Mouse (Mus musculus): Measurements from ENCODE around the gene Ccdc85c.

DNA sequence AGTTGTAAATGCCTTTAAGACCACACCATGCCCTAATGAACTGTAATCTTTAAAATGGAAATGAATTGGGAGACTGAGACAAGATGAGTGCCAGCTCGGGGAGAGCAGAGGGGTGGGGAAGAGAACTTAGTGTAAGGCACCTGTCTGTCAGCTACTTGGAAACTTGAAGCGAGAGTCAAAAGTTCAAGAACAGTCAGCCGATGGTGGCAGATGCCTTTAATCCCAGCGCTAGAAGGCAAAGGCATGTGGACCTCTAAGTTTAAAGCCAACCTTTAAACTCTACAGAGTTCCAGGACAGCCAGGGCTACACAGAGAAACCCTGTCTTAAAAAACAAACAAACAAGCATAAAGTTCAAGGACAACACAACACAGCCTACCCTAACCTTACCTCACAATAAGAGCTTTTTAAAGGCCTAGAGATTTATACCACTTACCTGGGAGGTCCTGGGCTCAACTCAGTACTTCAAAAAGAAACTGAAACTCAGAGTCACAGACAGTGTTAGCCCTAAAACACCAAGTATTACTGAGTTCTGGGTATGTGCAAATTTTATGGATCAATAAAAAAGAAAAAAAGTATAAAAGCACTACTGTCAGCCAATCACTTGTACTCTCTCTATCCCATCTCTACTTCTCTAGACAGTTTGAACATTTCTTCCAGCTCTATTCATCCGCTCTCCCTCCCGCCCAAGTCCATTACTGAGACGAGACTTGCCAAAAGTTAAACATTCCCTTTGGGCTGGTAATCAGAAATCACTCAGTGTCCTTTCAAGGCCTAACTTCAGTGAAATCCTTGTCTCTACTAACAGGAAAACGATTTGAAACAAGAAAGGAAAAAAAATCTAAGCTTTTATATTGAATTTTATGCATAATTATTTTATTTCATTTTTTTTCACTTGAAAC, 100.4 kb downstream of the Ccdc85c start:
- TF ChIP-seq CTCF (IDR thresholded peaks at IDR 0.05; ENCODE audit: extremely low read depth, insufficient read depth, insufficient read length, insufficient replicate concordance) (no peak), POLR2A (IDR thresholded peaks at IDR 0.05; ENCODE audit: low read depth, low read length) (no peak)
